Mouse (Mus musculus): ENCODE measurements around the gene Cnst. TPM values are rescaled to one million over a fixed set of nuclear protein-coding genes. Genes with fewer than 3 reads are reported as not detected.
"Not testable (repeated sequence)": the region's sequence is repeated elsewhere in the genome, so short reads cannot be mapped to it uniquely, and the experiment has no call there.

Cnst gene
- polyA plus RNA-seq (2012; rRNA removed): 10.3 and 11.0 TPM in 2 replicates

- not testable (repeated sequence) for H3K4me1 ChIP-seq (ENCODE audit: control insufficient read depth, insufficient read depth, low read length); H3K36me3 ChIP-seq (ENCODE audit: control insufficient read depth, insufficient read depth, low read length); H3K27me3 ChIP-seq (ENCODE audit: control insufficient read depth, insufficient read depth, low read length)
- H3K27ac ChIP-seq (ENCODE audit: control insufficient read depth, insufficient read depth, low read depth, low read length): peak within 1 kb of the TSS; percentile 87
- H3K4me3 ChIP-seq (ENCODE audit: control insufficient read depth, low read depth, low read length): peak within 1 kb of the TSS; percentile 90
- 0 out of 2 replicates have a peak, but pooled peaks have one; percentile 13 for TF ChIP-seq POLR2A (IDR thresholded peaks at IDR 0.05; ENCODE audit: control insufficient read depth, low read depth, low read length)
These were observed at the start of gene Cnst, which contains the start of gene Tfb2m for GRCm38 (mm10) chr1:179545768-179546550. Cnst (plus strand) TSS chr1:179546370. Tfb2m (minus strand) TSS chr1:179546267.

- Histone ChIP-seq H3K36me3 (ENCODE audit: control insufficient read depth, insufficient read depth, low read length) (no peaks in the 10 kb centered on the region), H3K4me1 (ENCODE audit: control insufficient read depth, insufficient read depth, low read length) (no peaks in the 10 kb centered on the region; the same call in 1 of the 2 replicates), H3K27ac (ENCODE audit: control insufficient read depth, insufficient read depth, low read depth, low read length) (no peak overlapping the region; the same call in 1 of the 2 replicates), H3K4me3 (ENCODE audit: control insufficient read depth, low read depth, low read length) (no peak overlapping the region), H3K27me3 (ENCODE audit: control insufficient read depth, insufficient read depth, low read length) (no peaks in the 10 kb centered on the region)
- no peak for TF ChIP-seq POLR2A (IDR thresholded peaks at IDR 0.05; ENCODE audit: control insufficient read depth, low read depth, low read length)
- no peak for TF ChIP-seq CTCF (IDR thresholded peaks at IDR 0.05; ENCODE audit: control insufficient read depth, insufficient read depth, insufficient replicate concordance, low read depth, low read length)
These were observed 46.9 kb upstream of the Cnst start for GRCm38 (mm10) chr1:179499257-179499656.

GRCm38 (mm10) chr1:179502565-179502964 lies 43.6 kb upstream of the Cnst start:
- TF ChIP-seq POLR2A (IDR thresholded peaks at IDR 0.05; ENCODE audit: control insufficient read depth, low read depth, low read length): no peak
- TF ChIP-seq CTCF (IDR thresholded peaks at IDR 0.05; ENCODE audit: control insufficient read depth, insufficient read depth, insufficient replicate concordance, low read depth, low read length): 0 out of 2 replicates have a peak, but pooled peaks have one; percentile 5
- no peak overlapping the region for H3K27ac ChIP-seq (ENCODE audit: control insufficient read depth, insufficient read depth, low read depth, low read length)

GRCm38 (mm10) chr1:179506530-179507315 lies 39.4 kb upstream of the Cnst start:
- H3K36me3 ChIP-seq (ENCODE audit: control insufficient read depth, insufficient read depth, low read length): no peaks in the 10 kb centered on the region
- TF ChIP-seq POLR2A (IDR thresholded peaks at IDR 0.05; ENCODE audit: control insufficient read depth, low read depth, low read length) (no peak), CTCF (IDR thresholded peaks at IDR 0.05; ENCODE audit: control insufficient read depth, insufficient read depth, insufficient replicate concordance, low read depth, low read length) (no peak)
- no peak overlapping the region for H3K4me3 ChIP-seq (ENCODE audit: control insufficient read depth, low read depth, low read length)
- no peaks in the 10 kb centered on the region; the same call in 1 of the 2 replicates for H3K4me1 ChIP-seq (ENCODE audit: control insufficient read depth, insufficient read depth, low read length)
- H3K27ac ChIP-seq (ENCODE audit: control insufficient read depth, insufficient read depth, low read depth, low read length): no peak overlapping the region
- no peaks in the 10 kb centered on the region for H3K27me3 ChIP-seq (ENCODE audit: control insufficient read depth, insufficient read depth, low read length)

More at GRCm38 (mm10) chr1:179502565-179502964, 43.6 kb upstream of the Cnst start:
- H3K4me3 ChIP-seq (ENCODE audit: control insufficient read depth, low read depth, low read length): no peak overlapping the region
- no peaks in the 10 kb centered on the region; the same call in 1 of the 2 replicates for H3K4me1 ChIP-seq (ENCODE audit: control insufficient read depth, insufficient read depth, low read length)
- H3K36me3 ChIP-seq (ENCODE audit: control insufficient read depth, insufficient read depth, low read length): no peaks in the 10 kb centered on the region
- no peaks in the 10 kb centered on the region for H3K27me3 ChIP-seq (ENCODE audit: control insufficient read depth, insufficient read depth, low read length)

- Histone ChIP-seq H3K27ac (ENCODE audit: control insufficient read depth, insufficient read depth, low read depth, low read length) (no peak overlapping the region), H3K4me1 (ENCODE audit: control insufficient read depth, insufficient read depth, low read length) (no peaks in the 10 kb centered on the region), H3K27me3 (ENCODE audit: control insufficient read depth, insufficient read depth, low read length) (no peaks in the 10 kb centered on the region), H3K36me3 (ENCODE audit: control insufficient read depth, insufficient read depth, low read length) (no peaks in the 10 kb centered on the region), H3K4me3 (ENCODE audit: control insufficient read depth, low read depth, low read length) (no peak overlapping the region)
- no peak for TF ChIP-seq CTCF (IDR thresholded peaks at IDR 0.05; ENCODE audit: control insufficient read depth, insufficient read depth, insufficient replicate concordance, low read depth, low read length)
- TF ChIP-seq POLR2A (IDR thresholded peaks at IDR 0.05; ENCODE audit: control insufficient read depth, low read depth, low read length): no peak
These were observed 35.4 kb upstream of the Cnst start for GRCm38 (mm10) chr1:179510546-179511340.

- Histone ChIP-seq H3K4me3 (ENCODE audit: control insufficient read depth, low read depth, low read length) (no peak overlapping the region), H3K36me3 (ENCODE audit: control insufficient read depth, insufficient read depth, low read length) (no peaks in the 10 kb centered on the region), H3K4me1 (ENCODE audit: control insufficient read depth, insufficient read depth, low read length) (peaks cover 1% of the 10 kb centered on the region; the same call in 1 of the 2 replicates), H3K27me3 (ENCODE audit: control insufficient read depth, insufficient read depth, low read length) (no peaks in the 10 kb centered on the region), H3K27ac (ENCODE audit: control insufficient read depth, insufficient read depth, low read depth, low read length) (no peak overlapping the region)
- TF ChIP-seq POLR2A (IDR thresholded peaks at IDR 0.05; ENCODE audit: control insufficient read depth, low read depth, low read length) (no peak), CTCF (IDR thresholded peaks at IDR 0.05; ENCODE audit: control insufficient read depth, insufficient read depth, insufficient replicate concordance, low read depth, low read length) (no peak)
These were observed 34.3 kb upstream of the Cnst start for GRCm38 (mm10) chr1:179511895-179512294.

Measured in testis, adult 2 months (tissue).